Mouse (Mus musculus) forebrain, embryonic 11.5 days (tissue): Measurements from ENCODE around the gene Tert. TPM values are rescaled to one million over a fixed set of nuclear protein-coding genes. Genes with fewer than 3 reads are reported as not detected.

Source experiments
- ATAC-seq: fragments of 200-750 bp; cut with Nextera tagmentation; replicated peaks from 2 replicates; pipeline ENCODE4 v1.8.0; 2017; ENCODE audit warnings: moderate TSS enrichment; ENCODE audit not compliant: low FRiP score
- DNase-seq: peaks from one replicate; pipeline ENCODE4 v3.0.0-alpha.2; 2017; ENCODE audit warnings: low spot score
- H3K27ac ChIP-seq: fragments of 300-500 bp; sonication (generic); 2 replicates; pipeline ENCODE4 v1.5.1; 2014; ENCODE audit warnings: low read depth, low read length
- H3K27me3 ChIP-seq: fragments of 300-500 bp; sonication (generic); 2 replicates; pipeline ENCODE4 v1.6.1; 2014; ENCODE audit warnings: mild to moderate bottlenecking, low read length, mixed read lengths; ENCODE audit not compliant: control insufficient read depth, insufficient read depth
- H3K36me3 ChIP-seq: fragments of 300-500 bp; sonication (generic); 2 replicates; pipeline ENCODE4 v1.6.1; 2014; ENCODE audit warnings: mild to moderate bottlenecking, low read length, moderate library complexity, mixed read lengths; ENCODE audit not compliant: control insufficient read depth, insufficient read depth
- H3K4me1 ChIP-seq: fragments of 300-500 bp; sonication (generic); replicated peaks from 2 replicates; pipeline ENCODE4 v1.6.1; 2014; ENCODE audit warnings: low read length, mixed read lengths; ENCODE audit not compliant: control insufficient read depth, insufficient read depth
- H3K4me2 ChIP-seq: fragments of 300-500 bp; sonication (generic); 2 replicates; pipeline ENCODE4 v1.6.1; 2014; ENCODE audit warnings: low read depth, mild to moderate bottlenecking, low read length, moderate library complexity, mixed read lengths; ENCODE audit not compliant: severe bottlenecking
- H3K4me3 ChIP-seq: fragments of 300-500 bp; sonication (generic); 2 replicates; pipeline ENCODE4 v1.5.1; 2014; ENCODE audit warnings: low read depth, low read length
- H3K9ac ChIP-seq: fragments of 300-500 bp; sonication (generic); 2 replicates; pipeline ENCODE4 v1.6.1; 2014; ENCODE audit warnings: low read length
- H3K9me3 ChIP-seq: fragments of 300-500 bp; sonication (generic); 2 replicates; pipeline ENCODE4 v1.6.1; 2016; ENCODE audit warnings: low read length, mixed read lengths; ENCODE audit not compliant: control insufficient read depth
- WGBS: fragments of 180-500 bp; shearing (Covaris S2); extraction: QIAGEN DNeasy Blood & Tissue Kit; methylation state at CpG from one replicate; pipeline ENCODE4 v1.1.7; 2014; 5-methylcytosine and 5-hydroxymethylcytosine counted together
- polyA plus RNA-seq: library from polyadenylated mRNA; unstranded; fragments of >200 nt; fragmentation: Nextera tagmentation; extraction: Ambion mirVana; gene quantifications from 2 replicates; pipeline ENCODE4 v1.2.1, GENCODE M21; 2014

Gene Tert
- polyA plus RNA-seq, 1 experiment from 2014 or later: 7.1 TPM

- 90% methylated on average over 3 of the region's 3 CpGs for WGBS
- Histone ChIP-seq H3K27me3 (no peaks in the 10 kb centered on the region), H3K27ac (no peak overlapping the region), H3K36me3 (no peaks in the 10 kb centered on the region), H3K4me3 (no peak overlapping the region), H3K9ac (no peak overlapping the region), H3K4me1 (no peaks in the 10 kb centered on the region), H3K9me3 (no peaks in the 10 kb centered on the region), H3K4me2 (no peak overlapping the region)
- ATAC-seq: no peak
- DNase-seq: no peak
Measured at GRCm38 (mm10) chr13:73696529-73696928, 69.8 kb downstream of the Tert start.

Other genes with a start within 250 kb of the Tert start
- 64.3 and 68.0 TPM in 2 replicates for gene Lpcat1, start 159.7 kb upstream of the Tert start, polyA plus RNA-seq
- gene Slc6a3, start 90.2 kb upstream of the Tert start, polyA plus RNA-seq: 0.08 and 0.75 TPM in 2 replicates
- gene Clptm1l, start 22.9 kb upstream of the Tert start, polyA plus RNA-seq: 108 and 122 TPM in 2 replicates
- not detected in 2 replicates for gene Slc6a18, start 51.1 kb downstream of the Tert start, polyA plus RNA-seq
- gene Slc6a19, start 78.0 kb downstream of the Tert start, polyA plus RNA-seq: not detected in 2 replicates
- 55.6 and 60.2 TPM in 2 replicates for gene Slc12a7, start 106.2 kb downstream of the Tert start, polyA plus RNA-seq
- gene Nkd2, start 220.7 kb downstream of the Tert start, polyA plus RNA-seq: 12.3 and 13.5 TPM in 2 replicates